Mouse (Mus musculus): Measurements from ENCODE around the gene Olfr1487.
"Not testable (repeated sequence)": the region's sequence is repeated elsewhere in the genome, so short reads cannot be mapped to it uniquely, and the experiment has no call there.

Gene Olfr1487

DNA sequence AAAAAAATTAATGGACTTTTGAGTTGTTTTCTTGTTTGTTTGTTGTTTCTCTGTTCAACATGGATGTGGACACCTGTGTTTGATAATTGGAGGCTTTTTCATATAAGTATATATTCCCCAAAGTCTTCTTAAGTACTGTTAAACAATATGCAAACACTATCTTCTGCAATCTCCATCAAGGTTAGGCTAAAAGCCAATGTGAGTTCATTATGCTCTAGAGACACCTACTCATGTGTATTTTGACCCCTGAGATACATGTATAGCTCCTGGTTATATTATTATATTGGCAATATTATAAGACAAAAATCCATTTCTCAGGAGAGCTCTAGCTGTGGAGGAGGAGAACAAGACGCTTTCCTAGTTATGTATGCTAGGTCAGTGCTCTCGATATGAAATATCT lies at the start of gene Olfr1487:
Olfr1487 (plus strand) TSS at position 301 of the 400 bp plus-strand sequence.
- DNase-seq (ENCODE audit: low read depth, low spot score), result not testable (repeated sequence)

DNA sequence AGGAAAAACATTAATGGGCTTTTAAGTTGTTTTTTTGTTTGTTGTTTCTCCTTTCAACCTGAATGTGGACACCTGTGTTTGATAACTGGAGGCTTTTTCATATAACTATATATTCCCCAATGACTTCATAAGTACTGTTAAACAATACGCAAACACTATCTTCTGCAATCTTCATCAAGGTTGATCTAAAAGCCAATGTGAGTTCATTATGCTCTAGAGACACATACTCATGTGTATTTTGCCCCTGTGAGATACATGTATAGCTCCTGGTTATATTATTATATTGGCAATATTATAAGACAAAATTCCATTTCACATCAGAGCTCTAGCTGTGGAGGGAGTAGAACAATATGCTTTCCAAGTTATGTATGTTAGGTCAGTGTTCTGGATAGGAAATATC lies 34.0 kb upstream of the Olfr1487 start, which contains the start of gene Olfr1484:
Olfr1484 (plus strand) TSS at position 301 of the 400 bp plus-strand sequence.
- DNase-seq (ENCODE audit: low read depth, low spot score), result no peak

DNA sequence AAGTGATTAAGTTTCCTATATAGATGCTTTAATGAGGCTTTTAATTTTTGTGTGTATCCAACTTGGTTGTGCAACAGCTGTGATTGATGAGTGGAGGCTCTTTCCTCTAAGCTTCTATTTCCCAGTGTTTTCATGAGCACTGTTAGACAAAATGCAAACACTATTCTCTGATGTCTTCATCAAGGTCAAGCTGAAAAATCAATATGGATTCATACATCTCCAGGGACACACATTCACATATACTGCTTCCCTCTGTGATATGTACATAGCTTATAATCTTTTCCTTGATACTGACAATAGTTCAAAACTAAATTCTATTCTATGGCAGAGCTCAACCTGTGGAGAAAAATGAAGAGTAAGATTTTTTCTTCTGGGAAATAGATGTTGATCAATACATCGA lies 14.1 kb downstream of the Olfr1487 start, which contains the start of gene Olfr1489:
Olfr1489 (plus strand) TSS at position 301 of the 400 bp plus-strand sequence.
- no peak for DNase-seq (ENCODE audit: low read depth, low spot score)

DNA sequence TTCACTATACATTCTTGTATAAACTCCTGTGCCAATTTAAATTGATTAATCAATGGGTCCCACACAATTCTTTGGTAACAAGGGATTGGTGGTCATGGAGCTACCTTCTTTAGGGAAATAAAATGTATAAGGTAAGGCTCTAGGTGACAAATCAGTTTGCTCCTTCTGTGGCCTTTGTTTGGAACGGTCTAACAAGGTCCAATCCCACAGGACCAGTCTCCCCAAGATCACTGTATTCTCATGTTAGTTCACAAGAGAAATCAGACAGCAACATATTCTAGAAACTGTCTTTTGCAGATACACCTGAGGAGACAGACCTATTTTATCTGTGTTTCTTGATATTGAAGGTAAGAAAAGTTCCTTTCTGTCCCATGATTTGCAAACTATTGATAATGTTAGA lies 33.6 kb downstream of the Olfr1487 start, which contains the start of gene Olfr1490:
Olfr1490 (plus strand) TSS at position 301 of the 400 bp plus-strand sequence.
- DNase-seq (ENCODE audit: low read depth, low spot score), result no peak
